Mouse (Mus musculus): Measurements from ENCODE around the gene 4933427D14Rik. TPM values are rescaled to one million over a fixed set of nuclear protein-coding genes. Genes with fewer than 3 reads are reported as not detected.

The 4933427D14Rik gene
- polyA plus RNA-seq (2012; rRNA removed): 7.6 and 8.4 TPM in 2 replicates

DNA sequence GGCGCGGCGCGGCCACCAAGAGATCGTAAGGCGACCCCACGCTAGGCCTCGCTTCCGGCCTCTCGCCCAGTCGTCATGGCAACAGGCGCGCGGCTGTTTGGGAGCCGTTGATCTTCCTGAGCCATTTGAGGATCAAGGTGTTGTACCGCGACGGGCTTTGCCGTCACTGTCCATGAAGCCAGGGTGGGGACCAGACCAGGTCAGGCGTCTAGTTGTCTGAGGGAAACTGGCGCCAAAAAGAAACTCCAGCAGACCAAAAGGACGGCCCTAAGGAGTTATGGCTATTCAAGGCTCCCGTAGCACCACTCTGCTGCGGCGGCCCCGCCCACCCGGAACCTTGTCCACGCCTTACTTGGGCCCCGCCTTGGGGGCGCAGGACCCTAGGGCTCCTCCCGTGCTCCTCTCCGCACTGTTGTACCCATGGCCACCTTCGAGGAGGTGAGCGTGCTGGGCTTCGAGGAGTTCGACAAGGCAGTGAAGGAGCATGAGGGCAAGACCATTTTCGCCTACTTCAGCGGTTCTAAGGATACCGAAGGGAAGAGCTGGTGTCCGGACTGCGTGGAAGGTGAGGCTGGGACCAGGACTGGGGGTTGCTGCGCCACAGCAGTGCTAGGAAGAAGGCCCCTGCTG is at the start of gene 4933427D14Rik, which contains the start of gene Txndc17:
Gene 4933427D14Rik (minus strand): TSS at position 256 of the 630 bp plus-strand sequence.
Gene Txndc17 (plus strand): TSS at position 344 of the 630 bp plus-strand sequence.

DNA sequence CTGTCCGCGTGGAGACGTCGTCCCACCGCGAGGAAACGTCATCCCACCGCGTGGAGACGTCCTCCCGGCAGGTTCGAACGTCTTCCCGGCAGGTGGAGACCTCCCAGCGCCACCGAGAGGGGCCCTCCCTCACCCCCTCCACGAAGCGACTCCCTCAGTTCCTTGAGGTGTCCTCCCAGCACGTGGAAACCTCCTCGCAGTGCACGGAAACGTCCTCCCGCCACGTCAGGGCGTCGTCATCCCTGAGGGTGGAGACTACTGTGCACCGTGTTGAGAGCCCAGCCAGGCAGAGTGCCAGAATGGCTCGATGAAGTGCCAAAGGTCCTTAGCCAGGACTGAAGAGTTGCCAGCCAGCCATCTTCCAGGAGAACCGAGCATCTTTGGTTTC is 8.1 kb upstream of the 4933427D14Rik start, which contains the start of gene Med31:
Gene Med31 (minus strand): TSS at position 183 of the 388 bp plus-strand sequence.

DNA sequence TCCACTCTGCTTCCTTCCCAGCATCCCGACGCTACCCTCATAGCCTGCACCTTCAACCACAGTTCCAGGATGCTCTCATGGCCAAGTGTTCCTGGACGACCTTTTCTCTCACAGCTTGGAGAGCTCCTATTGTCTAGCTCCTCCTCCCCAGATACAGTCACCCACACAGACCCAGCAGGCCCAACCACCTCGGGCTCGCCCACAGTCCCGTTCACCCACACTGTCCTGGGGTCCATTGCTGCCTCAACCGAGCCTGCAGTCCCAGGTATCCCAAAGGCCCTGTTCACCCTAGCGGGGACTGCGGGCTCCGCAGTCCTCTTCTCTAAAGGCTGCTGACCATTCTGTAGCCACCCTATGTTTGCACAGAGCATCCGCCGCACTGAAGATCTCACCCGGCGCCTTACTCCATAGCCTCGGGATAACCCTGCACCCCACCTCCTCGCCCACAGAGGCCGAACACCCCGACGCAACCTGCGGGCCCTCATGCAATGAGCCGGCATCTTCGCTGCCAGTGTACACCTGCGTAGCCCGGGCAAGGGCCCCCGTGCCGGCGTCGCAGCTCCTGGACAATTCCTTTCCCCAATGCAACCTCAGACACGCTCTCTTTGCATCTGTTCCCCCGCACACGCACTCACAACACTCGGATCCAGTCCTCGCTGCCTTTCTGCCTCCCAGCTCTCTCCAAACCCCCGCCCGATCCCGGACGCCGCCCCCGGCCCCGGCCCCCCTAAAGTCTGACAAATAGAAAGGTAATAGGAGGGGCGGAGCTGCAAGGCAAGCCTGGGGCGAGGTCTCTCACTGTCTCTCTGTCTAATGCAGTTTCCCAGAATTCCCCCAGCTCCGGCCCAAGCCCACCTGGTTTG is 687 bp downstream of the 4933427D14Rik start, which contains the start of gene Gm43951:
Gene Gm43951 (minus strand): TSS at position 500 of the 863 bp plus-strand sequence.

DNA sequence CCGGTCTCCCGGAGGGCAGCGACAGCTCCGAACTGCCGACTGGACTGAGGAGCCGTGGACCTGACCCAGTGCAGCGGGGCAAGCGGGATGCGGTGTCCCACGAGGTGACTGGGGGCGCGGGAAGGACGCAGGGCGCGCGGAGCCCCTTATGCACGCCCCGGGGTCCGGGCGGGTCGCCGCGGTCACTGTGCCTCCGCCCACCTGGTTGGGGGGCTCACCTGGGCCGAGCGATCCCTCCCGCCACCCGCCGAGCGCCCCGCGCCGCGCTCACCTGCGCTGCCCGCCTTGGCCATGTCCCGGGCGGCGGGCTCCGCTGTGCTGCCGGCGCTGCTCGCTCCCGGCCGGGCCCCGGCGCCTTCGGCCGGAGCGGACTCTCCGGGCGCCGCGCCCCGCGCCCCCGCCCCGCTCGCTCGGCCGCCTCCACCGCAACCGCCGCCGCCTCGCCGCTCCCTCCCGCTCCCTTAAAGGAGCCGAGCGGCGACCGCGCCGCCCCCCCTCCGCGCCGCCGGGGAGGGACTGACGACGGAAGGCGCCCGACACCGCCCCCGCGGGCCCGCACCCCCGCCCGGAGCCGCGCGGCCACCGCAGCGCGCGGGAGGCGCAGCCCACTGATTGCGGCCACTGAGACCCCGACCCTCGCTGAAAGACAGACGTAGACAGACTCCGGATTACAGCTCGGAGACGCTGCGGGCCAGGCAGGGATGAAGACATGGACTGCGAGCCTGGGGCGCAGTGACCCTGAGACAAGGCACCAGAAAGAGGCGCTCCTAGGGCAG is 71.7 kb downstream of the 4933427D14Rik start, which contains the start of gene Pitpnm3:
Gene Pitpnm3 (minus strand): TSS at position 396 of the 776 bp plus-strand sequence.

Other genes with a start within 250 kb of the 4933427D14Rik start
- gene Aipl1, start 169.9 kb downstream of the 4933427D14Rik start, polyA plus RNA-seq (2012; rRNA removed): 0.75 and 1.7 TPM in 2 replicates
- 11.0 and 18.1 TPM in 2 replicates for gene Pimreg, start 165.4 kb downstream of the 4933427D14Rik start, polyA plus RNA-seq (2012; rRNA removed)
- 14.7 and 19.9 TPM in 2 replicates for gene Pitpnm3, start 71.7 kb downstream of the 4933427D14Rik start, polyA plus RNA-seq (2012; rRNA removed)
- 0.33 and 0.44 TPM in 2 replicates for gene Gm43951, start 619 bp downstream of the 4933427D14Rik start, polyA plus RNA-seq (2012; rRNA removed)
- 29.3 and 41.0 TPM in 2 replicates for gene Txndc17, start 88 bp upstream of the 4933427D14Rik start, polyA plus RNA-seq (2012; rRNA removed)
- 7.7 and 8.2 TPM in 2 replicates for gene Med31, start 8.1 kb upstream of the 4933427D14Rik start, polyA plus RNA-seq (2012; rRNA removed)
- 0.75 and 0.92 TPM in 2 replicates for gene Slc13a5, start 59.8 kb upstream of the 4933427D14Rik start, polyA plus RNA-seq (2012; rRNA removed)
- gene Xaf1, start 94.2 kb upstream of the 4933427D14Rik start, polyA plus RNA-seq (2012; rRNA removed): 23.4 and 28.6 TPM in 2 replicates
- 0.17 TPM in 1 of 2 replicates, not detected in the other for gene Fbxo39, start 107.0 kb upstream of the 4933427D14Rik start, polyA plus RNA-seq (2012; rRNA removed)
- 3.8 and 4.7 TPM in 2 replicates for gene Tekt1, start 155.0 kb upstream of the 4933427D14Rik start, polyA plus RNA-seq (2012; rRNA removed)
- 17.1 and 28.2 TPM in 2 replicates for gene Smtnl2, start 204.3 kb upstream of the 4933427D14Rik start, polyA plus RNA-seq (2012; rRNA removed)
- 2.2 and 2.9 TPM in 2 replicates for gene Ggt6, start 228.1 kb upstream of the 4933427D14Rik start, polyA plus RNA-seq (2012; rRNA removed)
- gene Mybbp1a, start 233.9 kb upstream of the 4933427D14Rik start, polyA plus RNA-seq (2012; rRNA removed): 86.4 and 93.0 TPM in 2 replicates